Mouse (Mus musculus) liver, embryonic 14.5 days (tissue): Measurements from ENCODE around the gene Cd59a. TPM values are rescaled to one million over a fixed set of nuclear protein-coding genes. Genes with fewer than 3 reads are reported as not detected.
"Not testable (repeated sequence)": the region's sequence is repeated elsewhere in the genome, so short reads cannot be mapped to it uniquely, and the experiment has no call there.

Experiments
- ATAC-seq: fragments of 200-750 bp; cut with Nextera tagmentation; 2 replicates; pipeline ENCODE4 v1.8.0; 2017; ENCODE audit warnings: moderate number of reproducible peaks, mild to moderate bottlenecking, moderate library complexity; ENCODE audit not compliant: insufficient read depth
- DNase-seq, 3 experiments: peaks; one replicate each; pipeline ENCODE4 v3.0.0-alpha.2; 2012 to 2013; ENCODE audit warnings: low read depth in 3 of 3, low spot score in 3 of 3
- H3K27ac ChIP-seq: fragments of 300-500 bp; sonication (generic); 2 replicates; pipeline ENCODE4 v1.5.1; 2014; ENCODE audit warnings: moderate library complexity, mild to moderate bottlenecking, control low read depth, inconsistent platforms
- H3K27me3 ChIP-seq: fragments of 300-500 bp; sonication (generic); 2 replicates; pipeline ENCODE4 v1.6.1; 2014; ENCODE audit warnings: mild to moderate bottlenecking, low read length, moderate library complexity; ENCODE audit not compliant: control insufficient read depth, insufficient read depth
- H3K36me3 ChIP-seq: fragments of 300-500 bp; sonication (generic); replicated peaks from 2 replicates; pipeline ENCODE4 v1.6.1; 2014; ENCODE audit warnings: low read depth; ENCODE audit not compliant: control insufficient read depth, insufficient read depth
- H3K4me1 ChIP-seq, 2 experiments: fragments of 200-500 bp in 1 of 2; fragments of 300-500 bp in 1 of 2; sonication (generic) in 1 of 2; replicated peaks; 2 replicates each; pipeline ENCODE4 v1.6.1; 2012 to 2014; ENCODE audit warnings: antibody characterized with exemption in 1 of 2, inconsistent platforms in 1 of 2, low read length in 1 of 2; ENCODE audit not compliant: control insufficient read depth in 2 of 2, insufficient read depth in 2 of 2
- H3K4me2 ChIP-seq: fragments of 300-500 bp; sonication (generic); 2 replicates; pipeline ENCODE4 v1.6.1; 2014; ENCODE audit warnings: low read depth, mild to moderate bottlenecking, control low read depth, moderate library complexity
- H3K4me3 ChIP-seq, 2 experiments: fragments of 200-500 bp in 1 of 2; fragments of 300-500 bp in 1 of 2; sonication (generic) in 1 of 2; 2 replicates each; pipeline ENCODE4 v1.5.1; 2012 to 2014; ENCODE audit warnings: low read depth in 2 of 2, low read length in 2 of 2, mild to moderate bottlenecking in 2 of 2, control low read depth in 1 of 2, inconsistent platforms in 1 of 2, moderate library complexity in 1 of 2; ENCODE audit not compliant: insufficient read depth in 1 of 2
- H3K9ac ChIP-seq: fragments of 300-500 bp; sonication (generic); replicated peaks from 2 replicates; pipeline ENCODE4 v1.6.1; 2014; ENCODE audit warnings: mild to moderate bottlenecking, control low read depth, moderate library complexity
- H3K9me3 ChIP-seq: fragments of 300-500 bp; sonication (generic); 2 replicates; pipeline ENCODE4 v1.6.1; 2016; ENCODE audit warnings: low read length, mixed read lengths; ENCODE audit not compliant: control insufficient read depth
- CTCF ChIP-seq: IDR thresholded peaks from 2 replicates; pipeline ENCODE4 v1.5.1; 2016; ENCODE audit warnings: antibody characterized with exemption, low read depth, control low read depth
- EP300 ChIP-seq: IDR thresholded peaks from 2 replicates; pipeline ENCODE4 v1.6.1; 2016; ENCODE audit warnings: antibody characterized with exemption, low read depth
- WGBS: fragments of 180-500 bp; shearing (Covaris S2); extraction: QIAGEN DNeasy Blood & Tissue Kit; methylation state at CpG from one replicate; pipeline ENCODE4 v1.1.7; 2014; ENCODE audit not compliant: insufficient replicate concordance; 5-methylcytosine and 5-hydroxymethylcytosine counted together
- polyA plus RNA-seq, 2 experiments: library from polyadenylated mRNA; depleted of rRNA in 1 of 2; stranded (reverse) in 1 of 2; unstranded in 1 of 2; fragments of >200 nt; fragmentation: Nextera tagmentation in 1 of 2; extraction: Ambion mirVana in 1 of 2; gene quantifications; 2 replicates each; pipeline versions ENCODE4 v1.2.1 to v1.2.3; 2012 to 2014

Cd59a gene
- polyA plus RNA-seq, 2 experiments, result 41.3 to 94.7 TPM

GRCm38 (mm10) chr2:104099231-104099585 is 3.6 kb downstream of the Cd59a start:
- Histone ChIP-seq H3K4me2 (peak overlapping the region; percentile 78), H3K36me3 (peaks cover 11% of the 10 kb centered on the region), H3K9ac (peak overlapping the region; percentile 64), H3K4me1 (peaks cover 33 to 49% of the 10 kb centered on the region in 2 experiments), H3K9me3 (no peaks in the 10 kb centered on the region), H3K27me3 (no peaks in the 10 kb centered on the region), H3K27ac (peak overlapping the region; percentile 91), H3K4me3 (peak overlapping the region; percentile 37 to 84)
- DNase-seq, result no peak
- no peak for TF ChIP-seq CTCF
- TF ChIP-seq EP300, result no peak
- ATAC-seq, result no peak
- 82% methylated on average over 2 of the region's 2 CpGs for WGBS

- Histone ChIP-seq H3K9ac (peak overlapping the region; percentile 53), H3K4me1 (peaks cover 33 to 52% of the 10 kb centered on the region in 2 experiments), H3K27ac (peak overlapping the region; percentile 91), H3K4me2 (peak overlapping the region; percentile 78), H3K36me3 (peaks cover 11% of the 10 kb centered on the region), H3K4me3 (peak overlapping the region; percentile 14 to 26; a peak in 3 of 4 replicates), H3K9me3 (no peaks in the 10 kb centered on the region), H3K27me3 (no peaks in the 10 kb centered on the region)
- DNase-seq (no peak), ATAC-seq (no peak)
- 26% methylated on average over 1 of the region's 1 CpGs for WGBS
- TF ChIP-seq EP300 (peak; percentile 41), CTCF (no peak)
Observed at GRCm38 (mm10) chr2:104099946-104100345, 4.3 kb downstream of the Cd59a start.

- Histone ChIP-seq H3K4me3 (no peak overlapping the region), H3K27me3 (no peaks in the 10 kb centered on the region), H3K27ac (no peak overlapping the region), H3K9ac (no peak overlapping the region), H3K9me3 (no peaks in the 10 kb centered on the region), H3K36me3 (peaks cover 23% of the 10 kb centered on the region), H3K4me1 (peaks cover 19 to 32% of the 10 kb centered on the region in 2 experiments), H3K4me2 (no peak overlapping the region)
- no peak for DNase-seq
- 75% methylated on average over 6 of the region's 6 CpGs for WGBS
- no peak for ATAC-seq
- TF ChIP-seq EP300, result no peak
- TF ChIP-seq CTCF, result no peak
Observed at GRCm38 (mm10) chr2:104104800-104105199, 9.2 kb downstream of the Cd59a start.

GRCm38 (mm10) chr2:104109021-104109420 is 13.4 kb downstream of the Cd59a start:
- H3K9ac ChIP-seq, H3K4me3 ChIP-seq, ATAC-seq, H3K27ac ChIP-seq, H3K4me2 ChIP-seq, H3K9me3 ChIP-seq, DNase-seq, H3K27me3 ChIP-seq: not testable (repeated sequence)
- peaks cover 9 to 27% of the 10 kb centered on the region in 2 experiments for H3K4me1 ChIP-seq
- 92% methylated on average over 2 of the region's 2 CpGs for WGBS
- H3K36me3 ChIP-seq, result peaks cover 23% of the 10 kb centered on the region

GRCm38 (mm10) chr2:104109528-104109927 is 13.9 kb downstream of the Cd59a start:
- no peak for DNase-seq
- 17% methylated on average over 2 of the region's 2 CpGs for WGBS
- Histone ChIP-seq H3K4me1 (peaks cover 9 to 27% of the 10 kb centered on the region in 2 experiments), H3K9me3 (no peaks in the 10 kb centered on the region), H3K27me3 (no peaks in the 10 kb centered on the region), H3K9ac (no peak overlapping the region), H3K36me3 (peaks cover 25% of the 10 kb centered on the region), H3K4me2 (no peak overlapping the region), H3K27ac (no peak overlapping the region), H3K4me3 (no peak overlapping the region)
- ATAC-seq, result peak; percentile 12; the same call in 1 of the 2 replicates
- no peak for TF ChIP-seq EP300
- no peak for TF ChIP-seq CTCF
